Mouse (Mus musculus) macrophage (primary cell): Measurements from ENCODE around the gene Rbks. TPM values are rescaled to one million over a fixed set of nuclear protein-coding genes. Genes with fewer than 3 reads are reported as not detected.

Experiments
- H3K27ac ChIP-seq: fragments of 350-480 bp; formaldehyde crosslinking; 2 replicates; pipeline ENCODE4 v1.9.0; 2021
- H3K36me3 ChIP-seq: fragments of 350-480 bp; formaldehyde crosslinking; 2 replicates; pipeline ENCODE4 v1.9.0; 2021; ENCODE audit errors: inconsistent target
- H3K4me3 ChIP-seq: fragments of 350-480 bp; formaldehyde crosslinking; 2 replicates; pipeline ENCODE4 v1.9.0; 2021; ENCODE audit errors: inconsistent target
- H3K79me2 ChIP-seq: fragments of 350-480 bp; formaldehyde crosslinking; 2 replicates; pipeline ENCODE4 v1.9.0; 2021; ENCODE audit errors: inconsistent target
- WGBS: methylation state at CpG from one replicate; pipeline ENCODE4 v1.1.7; 2026; ENCODE audit warnings: inconsistent platforms; ENCODE audit not compliant: missing documents; 5-methylcytosine and 5-hydroxymethylcytosine counted together
- polyA plus RNA-seq: library from polyadenylated mRNA; stranded (reverse); fragments of 250-400 nt; gene quantifications from 3 replicates; pipeline ENCODE4 v1.2.4, GENCODE M21; 2018; ENCODE audit warnings: inconsistent platforms
- total RNA-seq, 78 experiments: library from RNA; depleted of rRNA; stranded (reverse); fragments of 250-400 nt; gene quantifications; 1 replicate in 9 of 78; 2 replicates in 24 of 78; 3 replicates in 43 of 78; 4 replicates in 2 of 78; pipeline ENCODE4 v1.2.4; 2018; ENCODE audit warnings: inconsistent platforms in 56 of 78

Gene Rbks
- total RNA-seq (2018; cell fraction: chromatin; rRNA removed): 10 to 100 TPM in 20 of 26 experiments, 1 to 10 TPM in 6; 4.0 to 32.5 (median 20.2) TPM
- 10 to 100 TPM in 24 of 26 experiments, 1 to 10 TPM in 2; 9.5 to 15.1 (median 12.4) TPM for total RNA-seq (2018; cell fraction: cytosol; rRNA removed)
- 10 to 100 TPM in 17 of 26 experiments, 1 to 10 TPM in 9; 2.6 to 34.1 (median 15.2) TPM for total RNA-seq (2018; cell fraction: nucleus; rRNA removed)
- polyA plus RNA-seq: 11.0 to 13.3 TPM (median 12.2 TPM) in 3 replicates

- 3% methylated on average over 18 of the region's 18 CpGs for WGBS
- peaks cover 52% of the 10 kb centered on the region; the same call in 1 of the 2 replicates for H3K79me2 ChIP-seq
- no peaks in the 10 kb centered on the region; the same call in 1 of the 2 replicates for H3K36me3 ChIP-seq
These were observed at the start of gene Rbks for GRCm38 (mm10) chr5:31696971-31697643. TSS of gene Rbks (minus strand) at chr5:31697627.

GRCm38 (mm10) chr5:31742521-31743031, 45.1 kb upstream of the Rbks start:
- 87% methylated on average over 4 of the region's 4 CpGs for whole genome bisulfite sequencing
- H3K79me2 ChIP-seq: no peaks in the 10 kb centered on the region

More at GRCm38 (mm10) chr5:31696971-31697643, at the start of gene Rbks:
- Histone ChIP-seq H3K27ac (peak within 1 kb of the TSS; percentile 94), H3K4me3 (peak within 1 kb of the TSS; percentile 81)

GRCm38 (mm10) chr5:31741931-31742330, 44.5 kb upstream of the Rbks start:
- H3K27ac ChIP-seq: no peak overlapping the region
- H3K36me3 ChIP-seq: no peaks in the 10 kb centered on the region
- no peak overlapping the region for H3K4me3 ChIP-seq
- no peaks in the 10 kb centered on the region for H3K79me2 ChIP-seq
- WGBS: 86% methylated on average over 1 of the region's 1 CpGs

More at GRCm38 (mm10) chr5:31742521-31743031, 45.1 kb upstream of the Rbks start:
- Histone ChIP-seq H3K36me3 (no peaks in the 10 kb centered on the region), H3K4me3 (no peak overlapping the region), H3K27ac (no peak overlapping the region)

GRCm38 (mm10) chr5:31732644-31733338, 35.4 kb upstream of the Rbks start:
- no peak overlapping the region for H3K27ac ChIP-seq
- no peak overlapping the region for H3K4me3 ChIP-seq
- H3K79me2 ChIP-seq: no peaks in the 10 kb centered on the region; the same call in 1 of the 2 replicates
- H3K36me3 ChIP-seq: no peaks in the 10 kb centered on the region
- 27% methylated on average over 3 of the region's 3 CpGs for WGBS

- no peaks in the 10 kb centered on the region for H3K36me3 ChIP-seq
- WGBS: 19% methylated on average over 5 of the region's 5 CpGs
- H3K4me3 ChIP-seq: no peak overlapping the region
- no peaks in the 10 kb centered on the region; the same call in 1 of the 2 replicates for H3K79me2 ChIP-seq
- no peak overlapping the region for H3K27ac ChIP-seq
These were observed 30.0 kb upstream of the Rbks start for GRCm38 (mm10) chr5:31727456-31727855.

- Histone ChIP-seq H3K27ac (no peak overlapping the region), H3K4me3 (no peak overlapping the region), H3K36me3 (no peaks in the 10 kb centered on the region), H3K79me2 (no peaks in the 10 kb centered on the region; the same call in 1 of the 2 replicates)
- 86% methylated on average over 2 of the region's 2 CpGs for WGBS
These were observed 28.5 kb upstream of the Rbks start for GRCm38 (mm10) chr5:31725885-31726284.

GRCm38 (mm10) chr5:31724519-31724918, 27.1 kb upstream of the Rbks start:
- no peak overlapping the region for H3K27ac ChIP-seq
- H3K79me2 ChIP-seq: peaks cover 4% of the 10 kb centered on the region; the same call in 1 of the 2 replicates
- no peaks in the 10 kb centered on the region for H3K36me3 ChIP-seq
- 95% methylated on average over 6 of the region's 6 CpGs for WGBS
- no peak overlapping the region for H3K4me3 ChIP-seq

GRCm38 (mm10) chr5:31715486-31716150, 18.2 kb upstream of the Rbks start:
- Histone ChIP-seq H3K79me2 (peaks cover 15% of the 10 kb centered on the region; the same call in 1 of the 2 replicates), H3K4me3 (no peak overlapping the region), H3K27ac (no peak overlapping the region), H3K36me3 (no peaks in the 10 kb centered on the region)
- WGBS: 95% methylated on average over 4 of the region's 4 CpGs

- peaks cover 13% of the 10 kb centered on the region; the same call in 1 of the 2 replicates for H3K79me2 ChIP-seq
- 34% methylated on average over 5 of the region's 5 CpGs for WGBS
- H3K27ac ChIP-seq: no peak overlapping the region
- H3K36me3 ChIP-seq: no peaks in the 10 kb centered on the region
- H3K4me3 ChIP-seq: no peak overlapping the region
These were observed 16.4 kb upstream of the Rbks start for GRCm38 (mm10) chr5:31713841-31714264.

- H3K4me3 ChIP-seq: no peak overlapping the region
- peaks cover 13% of the 10 kb centered on the region; the same call in 1 of the 2 replicates for H3K79me2 ChIP-seq
- no peak overlapping the region for H3K27ac ChIP-seq
- H3K36me3 ChIP-seq: no peaks in the 10 kb centered on the region
- WGBS: 48% methylated on average over 2 of the region's 2 CpGs
These were observed 15.9 kb upstream of the Rbks start for GRCm38 (mm10) chr5:31713280-31713711.

- peaks cover 4% of the 10 kb centered on the region; the same call in 1 of the 2 replicates for H3K79me2 ChIP-seq
- no peak overlapping the region for H3K4me3 ChIP-seq
- H3K27ac ChIP-seq: no peak overlapping the region
- WGBS: 71% methylated on average over 1 of the region's 1 CpGs
- H3K36me3 ChIP-seq: no peaks in the 10 kb centered on the region
These were observed 12.0 kb upstream of the Rbks start for GRCm38 (mm10) chr5:31709389-31709788.

- WGBS: 81% methylated on average over 3 of the region's 4 CpGs
- Histone ChIP-seq H3K4me3 (no peak overlapping the region), H3K27ac (no peak overlapping the region), H3K79me2 (peaks cover 4% of the 10 kb centered on the region; the same call in 1 of the 2 replicates), H3K36me3 (peaks cover 16% of the 10 kb centered on the region)
These were observed 9.4 kb upstream of the Rbks start for GRCm38 (mm10) chr5:31706826-31707225.

- WGBS: 78% methylated on average over 5 of the region's 5 CpGs
- Histone ChIP-seq H3K4me3 (no peak overlapping the region), H3K27ac (no peak overlapping the region), H3K79me2 (peaks cover 20% of the 10 kb centered on the region; the same call in 1 of the 2 replicates), H3K36me3 (peaks cover 16% of the 10 kb centered on the region)
These were observed 7.5 kb upstream of the Rbks start for GRCm38 (mm10) chr5:31704971-31705370.

- peak overlapping the region; percentile 94; the same call in 1 of the 2 replicates for H3K27ac ChIP-seq
- peaks cover 16% of the 10 kb centered on the region for H3K36me3 ChIP-seq
- H3K79me2 ChIP-seq: peaks cover 52% of the 10 kb centered on the region; the same call in 1 of the 2 replicates
- no peak overlapping the region for H3K4me3 ChIP-seq
These were observed 2.0 kb upstream of the Rbks start for GRCm38 (mm10) chr5:31699397-31699796.
